In the genomic region with DNA sequence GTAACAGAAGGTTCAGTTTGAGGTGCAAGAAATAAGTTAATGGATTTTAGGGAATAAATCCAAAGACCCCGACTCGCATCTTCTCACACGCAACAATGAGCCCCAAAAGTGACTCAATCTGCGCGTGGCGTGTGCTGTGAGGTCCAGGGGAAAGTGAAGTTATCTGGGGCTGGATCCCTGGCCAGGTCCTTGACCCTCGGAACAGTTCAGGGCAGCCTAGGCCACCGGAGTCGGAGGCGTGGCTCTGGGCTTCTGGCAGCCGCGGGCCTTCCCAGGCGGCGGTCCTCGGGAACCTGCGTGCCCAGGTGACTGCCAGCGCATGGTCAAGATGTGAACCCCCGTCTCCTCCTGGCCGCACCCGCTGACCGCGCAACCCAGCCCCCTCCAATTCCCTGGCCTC, we compare ENCODE assay signal across 15 mouse cellular contexts. TPM values are rescaled to one million over a fixed set of nuclear protein-coding genes. Genes with fewer than 3 reads are reported as not detected.
DNase-seq lines count a peak whose midpoint lies in the region; ATAC-seq and TF ChIP-seq lines count a peak whose summit lies in the region.
"Not testable (repeated sequence)": the region's sequence is repeated elsewhere in the genome, so short reads cannot be mapped to it uniquely, and the experiment has no call there.
"Had no signal": no experiment of that assay in that cellular context is flagged by ENCODE, and none has a peak within 500 bp of the region (broad histone marks: within the 10 kb centered on the region; RNA-seq: fewer than 3 reads in every experiment).

No protein-coding gene starts in this region.

- not testable (repeated sequence) for ATAC-seq in embryonic facial prominence, embryonic 15.5 days (ENCODE audit: insufficient number of reproducible peaks, low FRiP score, low TSS enrichment, low read depth); hindbrain, embryonic 11.5 days (ENCODE audit: low FRiP score); neural tube, embryonic 15.5 days (ENCODE audit: low FRiP score)

- DNase-seq in brain, embryonic 14.5 days (ENCODE audit: low read depth), result peak; percentile 5
- DNase-seq in gastrocnemius, postnatal 25 days, result peak; percentile 8
- DNase-seq in hindbrain, embryonic 11.5 days (ENCODE audit: low spot score), result not testable (repeated sequence)
- DNase-seq in kidney, adult 18-20 months, result peak; percentile 19
- peak; percentile 6 for DNase-seq in layer of hippocampus, adult 9-11 months
- peak; percentile 6 for DNase-seq in midbrain, embryonic 10.5 days (ENCODE audit: low spot score)

- WGBS in embryonic facial prominence, embryonic 15.5 days, result 15% methylated on average over 22 of the region's 22 CpGs
- 34% methylated on average over 18 of the region's 22 CpGs for WGBS in hindbrain, embryonic 11.5 days
- 20% methylated on average over 22 of the region's 22 CpGs for WGBS in midbrain, embryonic 10.5 days
- WGBS in neural tube, embryonic 15.5 days, result 25% methylated on average over 22 of the region's 22 CpGs

- H3K4me1 ChIP-seq in embryonic facial prominence, embryonic 15.5 days; hindbrain, embryonic 11.5 days (replicated peaks; ENCODE audit: control insufficient read depth, insufficient read depth, low read length); midbrain, embryonic 10.5 days; neural tube, embryonic 15.5 days: not testable (repeated sequence)

- H3K27ac ChIP-seq in embryonic facial prominence, embryonic 15.5 days (replicated peaks); hindbrain, embryonic 11.5 days (ENCODE audit: low read depth, low read length); midbrain, embryonic 10.5 days (replicated peaks); neural tube, embryonic 15.5 days (replicated peaks): not testable (repeated sequence)

- TF ChIP-seq CTCF in brain, embryonic 14.5 days (IDR thresholded peaks at IDR 0.05; ENCODE audit: borderline replicate concordance, extremely low read depth, insufficient read depth, insufficient read length), result not testable (repeated sequence)

- H3K4me2 ChIP-seq in embryonic facial prominence, embryonic 15.5 days (replicated peaks), result peak overlapping the region; percentile 50
- 0 out of 2 replicates have a peak overlapping the region, but pooled peaks have one; percentile 23 for H3K4me2 ChIP-seq in hindbrain, embryonic 11.5 days (replicated peaks; ENCODE audit: low read depth, low read length)
- H3K4me2 ChIP-seq in neural tube, embryonic 15.5 days, result peak overlapping the region; percentile 55

- H3K27me3 ChIP-seq in embryonic facial prominence, embryonic 15.5 days; hindbrain, embryonic 11.5 days (ENCODE audit: control insufficient read depth, insufficient read depth, low read length); midbrain, embryonic 10.5 days (ENCODE audit: low read depth, poor library complexity, severe bottlenecking); neural tube, embryonic 15.5 days (replicated peaks): not testable (repeated sequence)

- H3K9ac ChIP-seq in embryonic facial prominence, embryonic 15.5 days; hindbrain, embryonic 11.5 days (ENCODE audit: low read depth, low read length); neural tube, embryonic 15.5 days (replicated peaks): not testable (repeated sequence)

- peak overlapping the region; percentile 32 for H3K4me3 ChIP-seq in embryonic facial prominence, embryonic 15.5 days (replicated peaks)
- H3K4me3 ChIP-seq in hindbrain, embryonic 11.5 days (ENCODE audit: low read depth, low read length), result not testable (repeated sequence)
- peak overlapping the region; percentile 43 for H3K4me3 ChIP-seq in midbrain, embryonic 10.5 days
- H3K4me3 ChIP-seq in neural tube, embryonic 15.5 days (replicated peaks), result peak overlapping the region; percentile 38

- H3K9me3 ChIP-seq in embryonic facial prominence, embryonic 15.5 days (replicated peaks); hindbrain, embryonic 11.5 days (ENCODE audit: control insufficient read depth, low read length); midbrain, embryonic 10.5 days (replicated peaks); neural tube, embryonic 15.5 days (replicated peaks): not testable (repeated sequence)

- TF ChIP-seq POLR2A in brain, embryonic 14.5 days (IDR thresholded peaks at IDR 0.05; ENCODE audit: borderline replicate concordance, extremely low read depth, insufficient read depth, insufficient read length, poor library complexity, severe bottlenecking), result not testable (repeated sequence)

- not testable (repeated sequence) for H3K36me3 ChIP-seq in embryonic facial prominence, embryonic 15.5 days; hindbrain, embryonic 11.5 days (ENCODE audit: control insufficient read depth, insufficient read depth, low read length); midbrain, embryonic 10.5 days; neural tube, embryonic 15.5 days

RNA-seq across cellular contexts. Expression of a gene that starts 14.1 kb away (rescaled TPM):
- polyA plus RNA-seq in brain, embryonic 14.5 days (2012; rRNA removed), result 5.3 and 6.8 TPM in 2 replicates
- polyA plus RNA-seq in embryonic facial prominence, embryonic 15.5 days (2015; fragmentation: Nextera tagmentation; extraction: Ambion mirVana), result 0.63 TPM in 1 of 2 replicates, not detected in the other
- total RNA-seq in gastrocnemius, postnatal 25 days (2021), result under 1 TPM in 1 of 2 experiments, not detected in 1; 0.59 TPM
- 1.8 and 1.9 TPM in 2 replicates for polyA plus RNA-seq in hindbrain, embryonic 11.5 days (2014; fragmentation: Nextera tagmentation; extraction: Ambion mirVana)
- 1.2 and 1.3 TPM in 2 replicates for polyA plus RNA-seq in midbrain, embryonic 10.5 days (2016; fragmentation: Nextera tagmentation; extraction: Ambion mirVana)
- polyA plus RNA-seq in neural tube, embryonic 15.5 days (2015; fragmentation: Nextera tagmentation; extraction: Ambion mirVana), result 6.1 and 6.6 TPM in 2 replicates
- polyA plus RNA-seq: kidney, postnatal 0 days had no signal

RNA-seq across cellular contexts. Expression of a gene that starts 18.1 kb away (rescaled TPM):
- not detected in 2 replicates for polyA plus RNA-seq in brain, embryonic 14.5 days (2012; rRNA removed)
- polyA plus RNA-seq in embryonic facial prominence, embryonic 15.5 days (2015; fragmentation: Nextera tagmentation; extraction: Ambion mirVana), result not detected in 2 replicates
- total RNA-seq in gastrocnemius, postnatal 25 days (2021), result not detected
- polyA plus RNA-seq in hindbrain, embryonic 11.5 days (2014; fragmentation: Nextera tagmentation; extraction: Ambion mirVana), result not detected in 2 replicates
- polyA plus RNA-seq in midbrain, embryonic 10.5 days (2016; fragmentation: Nextera tagmentation; extraction: Ambion mirVana), result not detected in 2 replicates
- not detected in 2 replicates for polyA plus RNA-seq in neural tube, embryonic 15.5 days (2015; fragmentation: Nextera tagmentation; extraction: Ambion mirVana)
- total RNA-seq: adrenal gland, postnatal 14 days; heart, adult 8-10 months had no signal
- polyA plus RNA-seq: cortical plate, adult 2 months; frontal cortex, adult 2 months; kidney, postnatal 0 days; liver, embryonic 14.5 days had no signal

RNA-seq across cellular contexts. Expression of a gene that starts 36.2 kb away (rescaled TPM):
- polyA plus RNA-seq in brain, embryonic 14.5 days (2012; rRNA removed), result not detected in 2 replicates
- polyA plus RNA-seq in embryonic facial prominence, embryonic 15.5 days (2015; fragmentation: Nextera tagmentation; extraction: Ambion mirVana), result not detected in 2 replicates
- total RNA-seq in gastrocnemius, postnatal 25 days (2021), result not detected
- polyA plus RNA-seq in hindbrain, embryonic 11.5 days (2014; fragmentation: Nextera tagmentation; extraction: Ambion mirVana), result not detected in 2 replicates
- not detected in 2 replicates for polyA plus RNA-seq in midbrain, embryonic 10.5 days (2016; fragmentation: Nextera tagmentation; extraction: Ambion mirVana)
- 0.14 TPM in 1 of 2 replicates, not detected in the other for polyA plus RNA-seq in neural tube, embryonic 15.5 days (2015; fragmentation: Nextera tagmentation; extraction: Ambion mirVana)
- total RNA-seq: adrenal gland, postnatal 14 days; heart, adult 8-10 months; left cerebral cortex, adult 8-10 months had no signal
- polyA plus RNA-seq: cortical plate, adult 2 months; frontal cortex, adult 2 months; kidney, postnatal 0 days; liver, embryonic 14.5 days had no signal
